Mouse (Mus musculus) kidney, adult 11 months (tissue): ENCODE data around the gene Gpr155.

ENCODE experiments used
- DNase-seq: peaks from one replicate; pipeline ENCODE4 v3.0.0; 2022

Gene Gpr155

DNA sequence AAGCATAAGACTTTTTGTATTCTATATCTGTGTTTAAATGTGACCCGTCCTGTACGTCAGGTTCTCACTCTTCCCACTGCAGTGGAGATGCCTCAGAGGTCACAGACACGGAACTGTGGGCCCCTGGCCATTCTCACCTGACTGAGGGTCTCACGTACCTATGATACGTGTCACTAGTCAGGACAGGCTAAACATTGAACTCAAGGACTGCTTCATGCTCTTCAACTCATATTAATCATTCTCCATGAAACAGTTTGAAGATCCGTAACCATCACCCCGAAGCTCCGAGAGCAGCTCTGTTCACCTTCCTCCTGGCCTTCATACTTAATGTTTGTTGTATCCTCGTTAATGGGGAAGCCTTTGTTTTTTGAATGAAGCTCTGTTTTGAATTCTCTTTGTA lies 68.9 kb downstream of the Gpr155 start:
- DNase-seq, result no peak

DNA sequence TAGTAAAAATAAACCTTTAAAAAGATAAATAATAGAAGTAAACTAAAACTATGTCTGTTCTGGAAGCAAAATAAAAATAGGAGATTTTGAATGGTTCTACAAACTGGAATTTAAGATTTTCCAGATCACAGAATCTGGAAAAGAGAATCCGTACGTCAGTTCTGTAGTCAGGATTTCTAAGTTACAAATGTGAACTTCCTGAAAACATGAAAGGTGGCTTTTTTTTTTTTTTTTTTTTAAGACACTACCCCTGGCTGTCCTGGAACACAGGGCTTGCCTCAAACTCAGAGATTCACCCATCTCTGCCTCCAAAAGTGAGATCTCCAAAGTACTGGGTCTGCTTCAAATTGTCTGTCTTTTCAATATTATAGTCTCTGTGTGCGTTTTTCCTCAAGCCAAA lies 72.1 kb downstream of the Gpr155 start:
- no peak for DNase-seq

DNA sequence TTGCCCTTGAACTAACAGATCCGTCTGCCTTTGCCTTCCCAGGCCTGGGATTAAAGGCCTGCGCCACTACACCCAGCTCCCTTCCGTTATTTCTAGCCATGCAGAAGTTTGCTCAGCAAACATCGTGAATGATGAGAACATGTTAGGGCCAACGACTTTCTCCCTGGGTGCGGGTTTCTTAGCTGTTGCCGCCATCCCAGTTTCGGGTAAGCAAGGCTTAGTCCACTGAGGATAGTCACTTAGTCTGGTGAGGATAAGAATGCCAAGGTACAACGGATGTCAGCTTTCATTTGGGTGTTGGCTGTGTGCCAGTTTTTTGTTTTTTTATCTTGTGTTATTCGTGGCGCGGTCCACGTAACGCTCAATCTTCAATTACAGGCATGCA lies 73.3 kb downstream of the Gpr155 start:
- peak; percentile 42 for DNase-seq

DNA sequence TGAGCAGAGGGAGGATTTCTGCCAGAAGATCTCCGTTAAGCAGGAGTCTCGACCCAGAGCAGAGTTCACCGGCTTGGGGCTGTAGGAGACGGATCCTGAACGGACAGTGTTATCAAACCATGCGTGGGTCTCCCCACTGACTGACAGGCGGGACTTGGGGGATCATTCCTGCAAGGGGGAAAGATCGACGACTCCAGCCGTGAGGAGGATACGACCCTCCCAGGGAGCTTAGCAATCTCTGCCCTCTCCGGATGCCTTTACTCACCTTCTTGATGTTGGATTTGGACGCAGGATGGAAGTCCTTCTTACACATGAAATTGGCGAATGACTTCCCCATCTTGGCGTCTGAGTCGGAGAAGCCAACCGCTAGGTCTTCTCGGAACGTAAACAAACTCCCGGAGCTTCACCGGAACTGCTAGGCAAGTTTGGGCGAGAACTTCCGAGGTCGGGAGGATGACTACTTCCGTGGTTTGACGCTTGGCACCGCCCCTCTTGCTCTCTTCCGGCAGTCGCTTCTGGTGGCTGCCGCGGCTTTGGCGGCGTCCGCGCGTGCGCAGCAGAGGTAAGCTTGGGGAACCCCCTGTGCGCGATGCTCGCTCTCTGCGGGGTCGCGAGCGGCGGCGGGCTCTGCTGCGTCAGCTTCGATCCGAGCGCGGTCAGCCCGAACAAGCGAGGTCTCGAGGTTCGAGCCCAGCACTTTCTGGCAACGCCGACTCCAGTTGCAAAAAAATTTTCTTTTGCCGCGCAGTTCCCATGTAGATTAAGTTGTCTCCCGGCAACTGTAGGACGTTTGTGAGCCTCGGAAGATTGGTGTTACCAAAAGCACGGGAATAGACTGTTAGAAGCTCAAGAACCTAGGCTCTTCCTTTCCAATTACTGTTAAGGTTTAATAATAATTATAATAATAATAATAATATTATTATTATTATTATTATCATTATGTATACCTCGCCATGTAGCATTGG lies 73.9 kb downstream of the Gpr155 start, which contains the start of the genes Scrn3 and Cir1:
Gene Scrn3 (plus strand): TSS at position 450 of the 965 bp plus-strand sequence.
Gene Cir1 (minus strand): TSS at position 550 of the 965 bp plus-strand sequence.
- peak; percentile 92 for DNase-seq

DNA sequence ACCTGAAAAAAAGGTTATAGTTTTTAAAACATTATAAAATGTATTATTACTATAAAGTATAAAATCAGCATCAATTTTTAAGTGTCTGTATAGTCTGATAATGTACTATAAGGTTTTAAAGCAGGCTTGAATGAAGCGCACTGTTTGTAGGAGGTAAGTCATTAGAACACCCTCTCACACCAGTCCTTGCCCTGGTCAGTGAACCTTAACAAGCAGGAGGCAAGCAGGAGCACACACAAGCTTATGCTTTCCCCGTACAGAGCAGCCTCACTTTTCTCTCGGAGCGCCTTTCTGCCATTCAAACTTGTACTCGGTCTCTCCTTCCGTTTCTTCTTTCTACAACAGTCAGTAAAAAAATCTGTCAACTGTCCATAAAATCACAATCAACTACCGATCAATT lies 80.4 kb downstream of the Gpr155 start:
- DNase-seq, result no peak

DNA sequence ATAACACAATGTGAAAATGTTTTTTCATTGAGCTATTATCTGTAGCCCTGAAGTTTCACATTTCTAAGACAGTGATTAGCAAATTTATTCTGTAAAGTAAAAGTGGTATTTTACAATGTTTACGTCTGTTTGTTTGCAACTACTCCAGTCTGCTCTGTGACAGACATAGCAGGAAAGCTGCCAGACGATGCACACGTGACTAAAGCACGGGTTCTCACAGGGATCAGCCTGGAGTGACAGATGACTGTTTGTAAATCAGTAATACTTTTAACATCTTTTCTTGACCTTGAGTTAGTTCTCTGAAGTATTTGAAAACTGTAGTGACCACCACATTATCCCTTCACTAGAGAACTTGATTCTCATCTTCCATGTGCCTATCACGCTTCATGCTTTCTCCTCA lies 81.9 kb downstream of the Gpr155 start:
- no peak for DNase-seq

DNA sequence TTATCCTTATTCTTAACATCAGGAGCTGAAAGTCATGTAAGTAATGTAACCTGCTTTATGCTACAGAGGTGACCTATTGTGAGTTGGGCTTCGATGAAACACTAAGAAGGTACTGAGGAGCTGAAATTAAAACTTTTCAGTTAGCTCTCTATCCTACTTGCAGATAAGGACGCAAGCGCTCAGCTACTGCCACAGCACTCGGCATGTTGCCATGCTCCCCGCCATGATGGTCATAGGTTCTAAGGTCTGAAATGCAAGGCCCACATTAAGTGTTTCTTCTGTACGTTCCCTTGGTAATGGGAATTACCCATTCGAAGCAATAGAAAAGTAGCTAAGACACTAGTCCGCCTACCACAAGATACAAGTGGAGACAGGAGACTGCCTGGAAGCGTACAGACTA lies 83.7 kb downstream of the Gpr155 start:
- no peak for DNase-seq

DNA sequence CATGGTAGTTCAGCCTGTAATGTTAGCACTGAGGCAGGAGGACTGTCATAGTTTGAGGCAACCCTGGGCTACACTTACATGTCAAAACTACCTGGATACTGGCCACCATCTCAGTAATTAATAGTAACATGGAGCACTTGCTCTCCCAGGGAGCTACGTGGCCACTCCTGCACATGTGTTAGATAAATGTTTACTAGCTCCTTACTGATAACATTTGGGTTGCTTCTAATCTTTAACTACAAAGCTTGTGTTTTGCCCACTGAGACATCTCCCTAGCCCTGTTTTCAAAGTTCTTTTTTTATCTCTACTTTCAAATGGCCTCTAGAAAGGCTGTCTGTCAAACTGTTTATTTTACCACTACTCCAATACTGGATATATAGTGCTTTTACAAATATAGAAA lies 84.4 kb downstream of the Gpr155 start:
- no peak for DNase-seq

DNA sequence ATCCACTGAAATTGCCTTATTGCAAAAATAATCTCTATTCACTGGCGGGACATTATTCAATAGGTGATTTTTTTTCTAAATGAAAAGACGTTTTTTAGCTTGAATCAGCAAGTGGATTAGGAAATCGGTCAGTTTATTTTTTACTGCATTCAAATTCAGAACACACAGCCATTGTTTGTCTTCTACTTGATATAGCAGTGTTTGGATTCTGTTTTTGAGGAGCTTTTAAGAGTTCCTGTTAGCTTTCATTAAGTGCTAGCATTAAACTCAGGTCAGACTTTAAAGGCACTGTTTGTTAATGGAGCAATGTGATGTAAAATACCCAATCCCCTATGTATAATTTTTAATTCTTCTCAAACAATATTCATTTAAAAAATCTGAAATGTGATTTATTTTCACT lies 87.5 kb downstream of the Gpr155 start:
- DNase-seq, result no peak

DNA sequence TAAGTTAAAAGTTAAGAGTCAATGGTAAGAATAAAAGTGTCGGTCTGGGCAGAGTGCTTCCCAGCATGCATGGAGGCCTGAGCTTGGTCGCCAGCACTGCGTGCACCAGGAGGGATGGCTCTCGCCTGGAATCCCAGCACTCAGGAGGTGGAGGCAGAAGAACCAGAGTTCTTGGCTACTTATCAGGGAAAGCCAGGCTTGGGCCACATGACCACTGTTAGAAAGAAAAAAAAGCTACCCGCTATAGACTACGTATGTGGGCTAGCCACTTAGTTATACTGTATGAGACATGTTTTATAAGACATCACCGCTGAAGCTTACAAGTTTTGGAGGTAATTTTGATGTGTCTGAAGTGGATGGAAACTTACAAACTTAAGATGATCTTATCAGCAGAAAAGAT lies 88.2 kb downstream of the Gpr155 start:
- DNase-seq, result no peak

DNA sequence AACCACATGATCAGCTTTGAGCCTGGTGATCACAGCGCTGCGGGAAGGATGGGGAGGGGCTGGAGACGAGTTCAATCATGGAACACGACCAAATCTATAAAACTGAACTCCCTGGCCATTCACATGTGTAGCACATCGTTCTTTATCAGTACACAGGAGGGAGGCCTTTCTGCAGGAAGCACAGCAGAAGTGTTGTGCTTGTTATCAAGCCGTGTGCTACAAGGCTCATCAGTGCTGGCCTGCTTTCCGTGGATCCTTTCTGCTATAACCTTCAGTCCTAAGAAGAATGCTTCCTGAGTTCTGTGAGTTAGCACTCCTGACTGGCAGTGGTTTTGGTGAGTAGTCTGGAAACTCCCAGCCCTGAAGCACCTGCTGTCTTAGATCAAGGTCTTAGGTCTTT lies 91.3 kb downstream of the Gpr155 start:
- DNase-seq, result no peak
